Mouse (Mus musculus) spleen, adult 2 months (tissue): ENCODE results near the gene Ube2k.

Experiments used
- CTCF ChIP-seq: fragments of 200-500 bp; IDR thresholded peaks from 2 replicates; pipeline ENCODE4 v1.5.1; 2011; ENCODE audit warnings: mild to moderate bottlenecking, inconsistent platforms; ENCODE audit not compliant: insufficient read depth, insufficient read length, insufficient replicate concordance; ENCODE audit errors: extremely low read depth
- POLR2A ChIP-seq: fragments of 200-500 bp; IDR thresholded peaks from 2 replicates; pipeline ENCODE4 v1.6.1; 2011; ENCODE audit warnings: low read depth, low read length, inconsistent platforms

- TF ChIP-seq CTCF (no peak), POLR2A (no peak)
Measured at GRCm38 (mm10) chr5:65575896-65576295, 38.9 kb downstream of the Ube2k start.
